Mouse (Mus musculus) left cerebral cortex, postnatal 36 days (tissue): Measurements from ENCODE around the gene Gm27021. TPM values are rescaled to one million over a fixed set of nuclear protein-coding genes. Genes with fewer than 3 reads are reported as not detected.
"Not testable (repeated sequence)": the region's sequence is repeated elsewhere in the genome, so short reads cannot be mapped to it uniquely, and the experiment has no call there.

Source experiments
- DNase-seq, 2 experiments: peaks; one replicate each; pipeline ENCODE4 v3.0.0; 2021 to 2022; ENCODE audit warnings: low spot score in 2 of 2, mixed read lengths in 1 of 2
- intact Hi-C: fragments of 180-260 bp; cut with DNase I; formaldehyde crosslinking; loops from one replicate; pipeline ENCODE4 v1.15.1; 2025
- total RNA-seq, 2 experiments: library from RNA; stranded (reverse); gene quantifications; 2 replicates each; pipeline ENCODE4 v1.2.3; 2021

The Gm27021 gene
- total RNA-seq, 2 experiments from 2014 or later: 0.95 TPM; not detected in 1

DNA sequence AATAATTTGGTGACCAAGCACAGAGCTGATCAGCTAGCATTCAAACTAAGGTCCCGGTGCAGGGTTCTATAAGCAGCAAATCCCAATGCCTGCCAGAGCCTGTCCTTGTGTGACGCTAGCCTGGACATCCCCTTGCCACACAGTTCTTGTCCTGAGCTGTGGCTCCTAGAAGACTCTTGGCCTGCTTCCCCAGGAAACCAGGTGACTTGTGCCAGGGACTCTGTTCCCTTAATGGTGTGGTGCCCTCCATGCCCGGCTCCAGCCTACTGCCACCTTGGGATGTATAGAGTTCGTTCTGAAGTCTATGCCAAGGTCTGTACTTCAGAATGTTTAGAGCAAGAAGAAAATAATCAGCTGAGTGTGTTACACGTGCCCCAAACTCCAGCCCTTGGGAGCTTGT, 18.7 kb upstream of the Gm27021 start:
- intact Hi-C loops: no loop called here
- DNase-seq: no peak

DNA sequence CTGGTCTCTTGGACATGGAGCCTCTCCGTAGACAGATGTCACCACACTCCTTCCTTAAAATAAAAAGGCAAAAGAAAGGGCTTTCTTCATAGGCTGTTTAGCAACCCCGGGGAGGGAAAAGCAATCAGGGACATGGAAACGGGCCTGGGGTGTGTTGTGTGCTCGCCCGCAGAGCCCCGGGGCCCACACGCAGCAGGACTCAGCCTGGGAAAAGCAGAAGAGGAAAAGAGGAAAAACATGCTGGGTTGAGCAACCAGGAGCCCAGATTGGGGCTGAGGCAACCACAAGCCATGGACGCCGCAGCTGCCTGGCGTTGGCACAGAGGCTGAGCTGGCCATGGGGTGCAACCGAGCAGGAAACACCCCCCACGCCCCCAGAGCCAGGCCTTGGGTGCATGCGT, 18.2 kb upstream of the Gm27021 start:
- intact Hi-C loops: no loop called here
- no peak for DNase-seq

- DNase-seq: no peak
- intact Hi-C loops: no loop called here
Measured at GRCm38 (mm10) chr8:120685591-120685990, 17.7 kb upstream of the Gm27021 start.

- intact Hi-C loops: no loop called here
- DNase-seq: no peak
Measured at GRCm38 (mm10) chr8:120685097-120685496, 17.2 kb upstream of the Gm27021 start.

DNA sequence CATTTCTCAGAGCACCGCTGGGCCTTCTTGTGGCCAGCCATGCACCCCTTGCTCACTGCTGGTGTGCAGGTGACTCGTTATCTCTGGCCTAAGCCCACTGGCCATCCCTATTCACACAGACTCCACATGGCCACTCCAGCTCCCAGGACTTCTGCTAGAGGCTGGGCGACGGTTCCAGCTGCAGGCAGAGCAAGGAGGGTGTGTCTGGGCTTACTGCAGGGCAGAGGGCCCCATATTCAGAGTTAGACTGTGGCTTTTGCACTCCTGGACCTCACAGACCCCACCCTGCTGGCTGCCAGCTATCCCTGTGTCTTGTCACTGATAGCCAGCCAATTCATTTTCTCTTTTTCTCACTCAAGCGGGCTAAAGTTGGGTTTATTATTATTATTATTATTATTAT, 16.2 kb upstream of the Gm27021 start:
- intact Hi-C loops: loop anchor here (5.0 kb wide), 1 partner anchor 53 kb away; the partner anchor contains the start of gene Irf8
- DNase-seq: no peak

DNA sequence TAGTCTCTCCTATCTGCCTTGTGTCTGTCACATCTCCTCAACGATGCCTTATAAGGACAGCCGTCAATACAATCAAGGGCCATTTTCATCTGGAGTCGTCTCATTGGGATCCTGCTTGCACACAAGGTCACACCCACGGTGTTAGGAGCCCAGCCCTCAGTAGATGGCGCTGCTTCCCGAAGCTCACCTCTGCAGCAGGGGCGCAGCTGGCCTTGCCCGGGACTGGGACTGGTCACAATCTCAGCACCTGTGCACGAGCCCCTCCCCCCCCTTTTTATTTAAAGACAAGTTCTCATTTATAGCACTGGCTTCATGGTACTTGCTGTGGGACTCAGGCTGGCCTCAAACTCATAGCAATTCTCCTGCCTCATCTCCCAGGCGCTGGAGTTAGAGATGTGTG, 15.7 kb upstream of the Gm27021 start:
- DNase-seq: peak in 1 of 2 experiments; percentile 37
- intact Hi-C loops: loop anchor here (1.0 to 5.0 kb wide), 2 partner anchors 54 to 113 kb away; partner anchors contain the start of gene Irf8

- intact Hi-C loops: loop anchor here (5.0 kb wide), 1 partner anchor 56 kb away; the partner anchor contains the start of gene Irf8
- DNase-seq: no peak
Measured at GRCm38 (mm10) chr8:120681113-120681512, 13.2 kb upstream of the Gm27021 start.

DNA sequence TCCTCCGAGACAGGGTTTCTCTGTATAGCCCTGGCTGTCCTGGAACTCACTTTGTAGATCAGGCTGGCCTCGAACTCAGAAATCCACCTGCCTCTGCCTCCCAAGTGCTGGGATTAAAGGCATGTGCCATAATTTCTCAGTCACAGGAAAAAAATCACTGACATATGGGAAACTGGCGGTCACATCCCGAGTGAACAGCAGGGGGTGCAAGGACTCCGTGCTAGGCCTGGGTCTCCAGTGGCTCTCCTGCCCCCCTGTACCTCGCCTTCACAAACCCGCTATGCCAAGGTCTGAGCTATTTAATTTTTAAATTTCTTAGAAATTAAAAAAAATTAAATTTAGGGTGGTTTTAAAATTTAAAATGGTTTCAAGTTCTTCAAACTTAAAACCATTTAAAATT, 12.5 kb upstream of the Gm27021 start:
- intact Hi-C loops: loop anchor here (5.0 kb wide), 1 partner anchor 57 kb away; the partner anchor contains the start of gene Irf8
- DNase-seq: not testable (repeated sequence)

GRCm38 (mm10) chr8:120679629-120680387, 11.9 kb upstream of the Gm27021 start:
- intact Hi-C loops: loop anchor here (5.0 kb wide), 2 partner anchors 57 to 412 kb away; partner anchors contain the start of gene Irf8

DNA sequence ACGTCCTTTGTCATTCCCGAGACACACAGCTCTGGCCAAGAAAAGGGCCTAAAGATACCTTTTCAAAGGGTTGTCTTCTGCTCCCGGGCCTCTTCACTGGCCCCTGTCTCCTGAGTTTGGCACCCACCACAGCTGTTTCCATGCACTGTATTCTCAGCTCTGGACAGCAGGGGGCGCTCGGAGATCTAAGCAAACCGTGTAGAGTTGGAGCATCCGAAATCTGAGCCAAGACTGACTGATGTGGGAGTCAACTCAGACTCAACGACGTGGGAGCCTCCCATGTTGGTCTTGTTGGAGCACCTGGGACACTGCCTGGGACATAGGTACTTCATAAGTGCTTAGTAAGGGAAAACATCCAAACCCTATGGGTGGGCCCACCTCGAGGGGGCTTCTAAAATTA, 10.6 kb upstream of the Gm27021 start:
- intact Hi-C loops: loop anchor here (1.0 to 5.0 kb wide), 2 partner anchors 118 to 414 kb away; no protein-coding TSS in a partner anchor
- peak; percentile 69 to 78 for DNase-seq

More at GRCm38 (mm10) chr8:120679629-120680387, 11.9 kb upstream of the Gm27021 start:
- DNase-seq: no peak

- DNase-seq: no peak
- intact Hi-C loops: loop anchor here (5.0 kb wide), 1 partner anchor 417 kb away; no protein-coding TSS in a partner anchor
Measured at GRCm38 (mm10) chr8:120675718-120676117, 7.8 kb upstream of the Gm27021 start.

DNA sequence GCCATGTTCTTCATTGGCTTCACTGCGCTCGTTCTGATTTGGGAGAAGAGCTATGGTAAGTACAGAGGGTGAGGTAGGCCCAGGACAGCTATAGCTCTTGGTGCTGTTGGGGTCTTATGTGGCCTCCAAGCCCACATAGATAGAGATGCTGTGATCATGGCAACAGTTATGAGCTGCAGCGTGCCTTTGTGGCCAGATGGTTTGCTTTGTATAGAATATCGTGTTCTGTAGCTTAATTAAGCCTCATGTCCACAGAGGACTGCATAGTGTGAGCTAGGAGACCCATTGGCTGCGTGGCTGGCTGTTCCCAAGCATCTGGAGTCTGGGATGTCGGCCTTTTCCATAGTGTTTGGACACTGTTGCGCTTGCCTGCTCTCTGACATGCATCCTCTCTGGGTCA, 5.4 kb upstream of the Gm27021 start:
- intact Hi-C loops: no loop called here
- peak in 1 of 2 experiments; percentile 44 for DNase-seq

DNA sequence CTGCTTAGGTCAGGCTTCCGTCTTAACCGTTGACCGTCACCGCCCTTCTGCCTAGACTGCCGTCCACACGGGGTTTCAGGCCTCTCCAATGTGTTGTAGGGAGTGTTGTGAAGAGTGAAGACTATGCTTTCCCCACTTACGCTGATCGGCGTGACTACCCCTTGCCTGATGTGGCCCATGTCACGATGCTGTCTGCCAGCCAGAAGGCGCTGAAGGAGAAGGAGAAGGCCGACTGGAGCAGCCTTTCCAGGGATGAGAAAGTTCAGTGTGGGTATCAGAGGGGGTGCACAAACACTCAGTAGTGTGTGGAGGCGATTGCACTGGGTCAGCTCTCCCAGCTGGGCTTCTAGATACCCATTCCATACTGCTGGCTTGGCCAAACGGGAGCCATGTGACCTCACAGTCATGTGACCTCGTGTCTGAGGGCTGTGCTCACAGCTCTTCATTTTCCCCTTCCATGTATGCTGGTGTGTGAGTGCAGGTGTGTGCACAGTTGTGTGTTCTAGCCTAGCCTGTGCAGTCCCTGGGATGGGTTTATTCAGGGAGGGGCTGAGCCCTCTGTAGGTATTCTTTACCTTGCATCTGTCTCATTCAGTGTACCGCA, 4.8 kb upstream of the Gm27021 start:
- intact Hi-C loops: no loop called here

GRCm38 (mm10) chr8:120671775-120672174, 3.9 kb upstream of the Gm27021 start:
- DNase-seq: no peak
- intact Hi-C loops: no loop called here

More for the DNA sequence above, 4.8 kb upstream of the Gm27021 start:
- DNase-seq: no peak

- DNase-seq: no peak
- intact Hi-C loops: loop anchor here (5.0 kb wide), 1 partner anchor 51 kb away; no protein-coding TSS in a partner anchor
Measured at GRCm38 (mm10) chr8:120668374-120668905, 561 bp upstream of the Gm27021 start, which contains the start of gene Emc8. Gene Emc8 (minus strand): TSS chr8:120668573.

- intact Hi-C loops: loop anchor here (5.0 kb wide), 1 partner anchor 50 kb away; no protein-coding TSS in a partner anchor
- no peak for DNase-seq
Measured at GRCm38 (mm10) chr8:120666807-120667470, 940 bp downstream of the Gm27021 start.

DNA sequence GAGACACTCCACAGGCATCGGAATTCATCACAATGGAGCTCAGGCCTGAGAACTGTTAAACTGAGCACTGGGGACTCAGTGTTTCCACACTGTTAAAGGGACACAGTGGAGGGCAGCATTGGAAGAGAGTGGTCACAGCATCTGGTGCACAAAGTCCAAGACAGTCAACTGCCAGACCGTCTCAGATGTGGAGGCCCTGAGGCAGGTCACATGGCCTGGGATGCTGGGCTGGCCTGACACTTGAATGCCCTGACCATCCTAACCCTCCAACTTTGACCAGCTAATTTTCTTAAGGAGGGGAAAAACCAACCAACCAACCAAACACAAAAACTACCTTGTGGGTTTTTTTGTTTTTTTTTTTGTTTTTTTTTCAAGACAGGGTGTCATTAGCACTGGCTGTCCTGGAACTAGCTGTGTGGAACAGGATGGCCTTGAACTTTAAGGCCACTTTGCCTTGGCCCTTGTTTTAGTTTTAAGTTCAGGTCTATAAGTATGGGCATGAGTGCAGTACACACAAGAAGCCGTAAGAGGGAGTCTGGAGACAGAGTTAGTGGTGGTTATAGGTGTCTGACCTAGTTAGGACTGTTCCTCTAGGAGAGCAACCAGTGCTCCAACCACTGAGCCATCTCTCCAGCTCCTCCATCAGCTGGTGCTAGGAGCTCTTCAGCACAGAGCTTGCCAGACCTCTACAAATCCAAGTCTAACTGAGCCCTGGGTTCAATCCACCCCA, 2.0 kb downstream of the Gm27021 start:
- intact Hi-C loops: loop anchor here (5.0 kb wide), 1 partner anchor 49 kb away; no protein-coding TSS in a partner anchor

DNA sequence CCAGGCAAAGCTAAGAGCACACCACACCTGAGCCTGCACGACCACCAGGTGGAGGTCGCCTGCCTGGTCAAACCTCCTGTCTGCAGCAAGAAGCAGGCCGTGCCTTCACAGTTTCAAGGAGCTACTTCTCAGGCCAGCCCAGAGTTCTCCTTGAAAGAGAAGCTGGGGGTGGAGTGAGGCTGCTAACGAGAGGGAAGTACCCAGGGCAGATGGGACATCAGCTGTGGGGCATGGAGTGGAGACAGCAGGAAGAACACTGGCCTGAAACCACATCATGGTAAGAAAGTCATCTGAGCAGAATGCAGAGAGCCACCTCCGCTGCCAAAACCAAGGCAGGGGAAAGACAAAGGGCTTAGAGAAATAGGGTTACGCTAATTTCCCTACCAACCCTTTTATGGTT, 3.3 kb downstream of the Gm27021 start:
- intact Hi-C loops: no loop called here

More for the DNA sequence above, 2.0 kb downstream of the Gm27021 start:
- no peak for DNase-seq

GRCm38 (mm10) chr8:120657415-120657814, 10.5 kb downstream of the Gm27021 start:
- intact Hi-C loops: no loop called here
- no peak for DNase-seq

More for the DNA sequence above, 3.3 kb downstream of the Gm27021 start:
- no peak for DNase-seq
